Mouse (Mus musculus) megakaryocyte-erythroid progenitor cell, adult 5-6 weeks (primary cell): ENCODE measurements around the gene Olfr1191-ps1. TPM values are rescaled to one million over a fixed set of nuclear protein-coding genes. Genes with fewer than 3 reads are reported as not detected.
"Not testable (repeated sequence)": the region's sequence is repeated elsewhere in the genome, so short reads cannot be mapped to it uniquely, and the experiment has no call there.

Experiments
- ATAC-seq: replicated peaks from 2 replicates; pipeline ENCODE4 v1.8.0; 2016; ENCODE audit warnings: mild to moderate bottlenecking, inconsistent platforms; ENCODE audit not compliant: severe bottlenecking, poor library complexity, low FRiP score, low TSS enrichment
- total RNA-seq, 2 experiments: library from RNA; stranded (forward) in 1 of 2; stranded (reverse) in 1 of 2; fragments of 200-1000, 215-1000 nt in 1 of 2; fragments of >200 nt in 1 of 2; fragmentation: Nextera tagmentation in 1 of 2; gene quantifications; 2 replicates each; pipeline ENCODE4 v1.2.3; 2014 to 2017

Gene Olfr1191-ps1
- total RNA-seq (2014; fragmentation: Nextera tagmentation): not detected in 2 replicates
- total RNA-seq (2017): not detected in 2 replicates

- not testable (repeated sequence) for ATAC-seq
Measured at GRCm38 (mm10) chr2:88640242-88640641, at the start of gene Olfr1191-ps1. Olfr1191-ps1 (plus strand) TSS chr2:88640542.

- ATAC-seq: no peak
Measured at GRCm38 (mm10) chr2:88648209-88648608, 7.9 kb downstream of the Olfr1191-ps1 start, which contains the start of gene Olfr1192-ps1. Olfr1192-ps1 (plus strand) TSS chr2:88648509.

- not testable (repeated sequence) for ATAC-seq
Measured at GRCm38 (mm10) chr2:88675328-88675727, 35.0 kb downstream of the Olfr1191-ps1 start, which contains the start of gene Olfr1193. Olfr1193 (plus strand) TSS chr2:88675628.

- ATAC-seq: no peak
Measured at GRCm38 (mm10) chr2:88689087-88689486, 48.7 kb downstream of the Olfr1191-ps1 start, which contains the start of gene Olfr1195. Olfr1195 (minus strand) TSS chr2:88689187.

Other genes with a start within 250 kb of the Olfr1191-ps1 start
- not detected in 2 replicates for gene Olfr1179, start 234.1 kb upstream of the Olfr1191-ps1 start, total RNA-seq (2014; fragmentation: Nextera tagmentation)
- gene Olfr1179, start 234.1 kb upstream of the Olfr1191-ps1 start, total RNA-seq (2017): not detected in 2 replicates
- not detected in 2 replicates for gene Olfr1180, start 221.4 kb upstream of the Olfr1191-ps1 start, total RNA-seq (2014; fragmentation: Nextera tagmentation)
- not detected in 2 replicates for gene Olfr1180, start 221.4 kb upstream of the Olfr1191-ps1 start, total RNA-seq (2017)
- gene Olfr1181, start 214.4 kb upstream of the Olfr1191-ps1 start, total RNA-seq (2014; fragmentation: Nextera tagmentation): not detected in 2 replicates
- not detected in 2 replicates for gene Olfr1181, start 214.4 kb upstream of the Olfr1191-ps1 start, total RNA-seq (2017)
- not detected in 2 replicates for gene Gm13757, start 191.4 kb upstream of the Olfr1191-ps1 start, total RNA-seq (2014; fragmentation: Nextera tagmentation)
- gene Gm13757, start 191.4 kb upstream of the Olfr1191-ps1 start, total RNA-seq (2017): not detected in 2 replicates
- not detected in 2 replicates for gene Olfr1183, start 185.7 kb upstream of the Olfr1191-ps1 start, total RNA-seq (2014; fragmentation: Nextera tagmentation)
- gene Olfr1183, start 185.7 kb upstream of the Olfr1191-ps1 start, total RNA-seq (2017): not detected in 2 replicates
- gene Olfr1184, start 156.9 kb upstream of the Olfr1191-ps1 start, total RNA-seq (2014; fragmentation: Nextera tagmentation): not detected in 2 replicates
- gene Olfr1184, start 156.9 kb upstream of the Olfr1191-ps1 start, total RNA-seq (2017): not detected in 2 replicates
- not detected in 2 replicates for gene Olfr1185-ps1, start 147.2 kb upstream of the Olfr1191-ps1 start, total RNA-seq (2014; fragmentation: Nextera tagmentation)
- not detected in 2 replicates for gene Olfr1185-ps1, start 147.2 kb upstream of the Olfr1191-ps1 start, total RNA-seq (2017)
- gene Olfr1186, start 122.0 kb upstream of the Olfr1191-ps1 start, total RNA-seq (2014; fragmentation: Nextera tagmentation): not detected in 2 replicates
- gene Olfr1186, start 122.0 kb upstream of the Olfr1191-ps1 start, total RNA-seq (2017): not detected in 2 replicates
- not detected in 2 replicates for gene Olfr1188, start 83.6 kb upstream of the Olfr1191-ps1 start, total RNA-seq (2014; fragmentation: Nextera tagmentation)
- not detected in 2 replicates for gene Olfr1188, start 83.6 kb upstream of the Olfr1191-ps1 start, total RNA-seq (2017)
- not detected in 2 replicates for gene Olfr1189, start 54.1 kb upstream of the Olfr1191-ps1 start, total RNA-seq (2014; fragmentation: Nextera tagmentation)
- gene Olfr1189, start 54.1 kb upstream of the Olfr1191-ps1 start, total RNA-seq (2017): not detected in 2 replicates
- gene Olfr1192-ps1, start 8.0 kb downstream of the Olfr1191-ps1 start, total RNA-seq (2014; fragmentation: Nextera tagmentation): not detected in 2 replicates
- not detected in 2 replicates for gene Olfr1192-ps1, start 8.0 kb downstream of the Olfr1191-ps1 start, total RNA-seq (2017)
- gene Olfr1193, start 35.1 kb downstream of the Olfr1191-ps1 start, total RNA-seq (2014; fragmentation: Nextera tagmentation): not detected in 2 replicates
- not detected in 2 replicates for gene Olfr1193, start 35.1 kb downstream of the Olfr1191-ps1 start, total RNA-seq (2017)
- gene Olfr1195, start 48.6 kb downstream of the Olfr1191-ps1 start, total RNA-seq (2014; fragmentation: Nextera tagmentation): not detected in 2 replicates
- gene Olfr1195, start 48.6 kb downstream of the Olfr1191-ps1 start, total RNA-seq (2017): not detected in 2 replicates
- not detected in 2 replicates for gene Olfr1196, start 64.1 kb downstream of the Olfr1191-ps1 start, total RNA-seq (2014; fragmentation: Nextera tagmentation)
- not detected in 2 replicates for gene Olfr1196, start 64.1 kb downstream of the Olfr1191-ps1 start, total RNA-seq (2017)
- gene Olfr1197, start 91.8 kb downstream of the Olfr1191-ps1 start, total RNA-seq (2014; fragmentation: Nextera tagmentation): not detected in 2 replicates
- gene Olfr1197, start 91.8 kb downstream of the Olfr1191-ps1 start, total RNA-seq (2017): not detected in 2 replicates
- gene Olfr1198, start 110.8 kb downstream of the Olfr1191-ps1 start, total RNA-seq (2014; fragmentation: Nextera tagmentation): not detected in 2 replicates
- not detected in 2 replicates for gene Olfr1198, start 110.8 kb downstream of the Olfr1191-ps1 start, total RNA-seq (2017)
- gene Olfr1199, start 119.9 kb downstream of the Olfr1191-ps1 start, total RNA-seq (2014; fragmentation: Nextera tagmentation): not detected in 2 replicates
- not detected in 2 replicates for gene Olfr1199, start 119.9 kb downstream of the Olfr1191-ps1 start, total RNA-seq (2017)
- not detected in 2 replicates for gene Olfr1200, start 129.9 kb downstream of the Olfr1191-ps1 start, total RNA-seq (2014; fragmentation: Nextera tagmentation)
- not detected in 2 replicates for gene Olfr1200, start 129.9 kb downstream of the Olfr1191-ps1 start, total RNA-seq (2017)
- not detected in 2 replicates for gene Olfr1201, start 152.5 kb downstream of the Olfr1191-ps1 start, total RNA-seq (2014; fragmentation: Nextera tagmentation)
- gene Olfr1201, start 152.5 kb downstream of the Olfr1191-ps1 start, total RNA-seq (2017): not detected in 2 replicates
- gene Olfr1202, start 174.0 kb downstream of the Olfr1191-ps1 start, total RNA-seq (2014; fragmentation: Nextera tagmentation): not detected in 2 replicates
- not detected in 2 replicates for gene Olfr1202, start 174.0 kb downstream of the Olfr1191-ps1 start, total RNA-seq (2017)
- gene Olfr1205, start 189.2 kb downstream of the Olfr1191-ps1 start, total RNA-seq (2014; fragmentation: Nextera tagmentation): not detected in 2 replicates
- not detected in 2 replicates for gene Olfr1205, start 189.2 kb downstream of the Olfr1191-ps1 start, total RNA-seq (2017)
- not detected in 2 replicates for gene Olfr1204, start 208.8 kb downstream of the Olfr1191-ps1 start, total RNA-seq (2014; fragmentation: Nextera tagmentation)
- gene Olfr1204, start 208.8 kb downstream of the Olfr1191-ps1 start, total RNA-seq (2017): not detected in 2 replicates
- not detected in 2 replicates for gene Olfr1206, start 222.7 kb downstream of the Olfr1191-ps1 start, total RNA-seq (2014; fragmentation: Nextera tagmentation)
- gene Olfr1206, start 222.7 kb downstream of the Olfr1191-ps1 start, total RNA-seq (2017): not detected in 2 replicates